Mouse (Mus musculus) brain, embryonic 14.5 days (tissue): Measurements from ENCODE around the gene Ppp3ca. TPM values are rescaled to one million over a fixed set of nuclear protein-coding genes. Genes with fewer than 3 reads are reported as not detected.

Experiments used
- DNase-seq: peaks from one replicate; pipeline ENCODE4 v3.0.0-alpha.2; 2011; ENCODE audit warnings: low read depth
- CTCF ChIP-seq: fragments of 200-500 bp; IDR thresholded peaks from 2 replicates; pipeline ENCODE4 v1.5.1; 2012; ENCODE audit warnings: inconsistent platforms, mild to moderate bottlenecking, moderate library complexity, borderline replicate concordance; ENCODE audit not compliant: insufficient read depth, insufficient read length; ENCODE audit errors: extremely low read depth
- POLR2A ChIP-seq: fragments of 200-500 bp; IDR thresholded peaks from 2 replicates; pipeline ENCODE4 v1.6.1; 2012; ENCODE audit warnings: mild to moderate bottlenecking, inconsistent platforms, borderline replicate concordance; ENCODE audit not compliant: poor library complexity, insufficient read depth, insufficient read length, severe bottlenecking; ENCODE audit errors: extremely low read depth
- polyA plus RNA-seq: library from polyadenylated mRNA; depleted of rRNA; stranded (reverse); fragments of >200 nt; gene quantifications from 2 replicates; pipeline ENCODE4 v1.2.3, GENCODE M21; 2012

Ppp3ca gene
- polyA plus RNA-seq, 1 experiment: 78.6 TPM

DNA sequence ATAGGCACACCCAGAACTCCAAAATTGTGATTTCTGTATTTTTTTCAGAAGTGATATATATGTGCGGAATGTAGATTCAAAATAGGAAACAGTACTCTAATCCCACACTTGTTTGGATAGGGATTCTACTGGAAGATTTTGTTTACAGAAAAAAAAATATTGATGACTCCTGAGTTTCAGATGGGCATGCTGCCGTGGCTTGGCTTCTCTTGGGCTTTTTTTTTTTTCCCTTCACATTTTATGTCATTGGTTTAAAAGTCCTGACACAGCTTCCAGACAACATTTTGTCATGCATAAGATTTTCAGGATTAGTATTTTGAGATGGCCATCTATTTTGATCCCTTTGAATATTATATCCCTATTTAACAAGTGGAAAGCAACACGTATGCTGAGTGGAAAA lies 2.9 kb downstream of the Ppp3ca start:
- TF ChIP-seq CTCF (no peak), POLR2A (no peak)

GRCm38 (mm10) chr3:136673363-136673762 lies 3.4 kb downstream of the Ppp3ca start:
- TF ChIP-seq CTCF (no peak), POLR2A (no peak)
- DNase-seq: no peak

More for the DNA sequence above, 2.9 kb downstream of the Ppp3ca start:
- DNase-seq: no peak

DNA sequence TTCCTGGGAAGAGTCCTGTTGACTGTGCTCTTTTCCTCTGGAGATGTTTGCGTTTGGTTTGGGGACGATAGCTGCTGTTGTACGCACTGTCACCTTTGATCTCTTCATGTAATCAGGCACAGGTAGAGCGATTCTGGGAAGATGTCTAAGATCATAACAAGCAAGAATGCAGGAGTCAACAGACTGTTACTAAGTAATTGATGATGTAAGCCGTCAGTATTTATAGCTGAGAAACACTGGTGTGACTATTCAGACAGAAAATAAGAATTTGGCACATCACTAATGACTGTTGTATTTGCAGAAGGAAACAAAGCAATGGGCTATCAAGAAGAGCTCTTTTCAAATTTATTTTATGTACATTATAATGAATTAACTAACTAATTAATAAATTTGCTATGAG lies 4.6 kb downstream of the Ppp3ca start:
- TF ChIP-seq CTCF: no peak
- no peak for TF ChIP-seq POLR2A
- DNase-seq: no peak

DNA sequence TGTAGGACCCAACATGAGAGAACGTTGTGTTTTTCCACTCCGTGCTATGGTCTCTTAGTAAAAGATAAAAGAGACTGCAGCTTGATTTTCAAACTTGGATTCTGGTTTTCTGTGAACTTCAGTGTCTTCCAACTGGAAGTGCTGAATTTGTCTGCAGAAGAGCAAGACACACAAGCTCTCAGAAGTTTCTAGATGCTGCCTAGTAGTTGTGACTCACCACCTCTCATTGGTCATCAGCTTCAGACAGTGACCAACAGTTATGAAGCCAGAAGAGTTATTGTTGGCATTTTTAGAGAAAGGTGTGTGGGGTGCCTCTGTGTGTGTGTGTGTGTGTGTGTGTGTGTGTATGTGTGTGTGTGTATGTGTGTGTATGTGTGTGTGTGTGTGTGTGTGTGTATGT lies 7.1 kb downstream of the Ppp3ca start:
- no peak for TF ChIP-seq CTCF
- no peak for TF ChIP-seq POLR2A
- no peak for DNase-seq

DNA sequence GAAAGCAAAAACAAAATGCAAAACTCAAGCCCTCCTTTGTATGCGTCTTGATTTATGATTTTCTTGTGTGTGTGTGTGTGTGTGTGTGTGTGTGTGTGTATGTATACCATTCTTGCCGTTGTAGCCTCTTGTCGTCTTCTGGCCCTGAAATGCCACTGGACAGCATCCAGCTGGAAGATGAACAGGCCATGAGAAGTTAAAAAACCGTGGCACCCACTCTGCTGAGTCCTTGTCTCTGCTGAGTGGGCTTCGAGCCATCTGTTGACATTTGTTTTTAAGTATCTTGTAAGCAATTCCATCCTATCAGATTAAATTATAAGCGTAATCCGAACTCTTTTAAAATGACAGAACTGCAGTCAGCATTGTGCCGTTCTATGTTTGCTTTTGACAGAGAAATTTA lies 8.5 kb downstream of the Ppp3ca start:
- DNase-seq: peak; percentile 54

DNA sequence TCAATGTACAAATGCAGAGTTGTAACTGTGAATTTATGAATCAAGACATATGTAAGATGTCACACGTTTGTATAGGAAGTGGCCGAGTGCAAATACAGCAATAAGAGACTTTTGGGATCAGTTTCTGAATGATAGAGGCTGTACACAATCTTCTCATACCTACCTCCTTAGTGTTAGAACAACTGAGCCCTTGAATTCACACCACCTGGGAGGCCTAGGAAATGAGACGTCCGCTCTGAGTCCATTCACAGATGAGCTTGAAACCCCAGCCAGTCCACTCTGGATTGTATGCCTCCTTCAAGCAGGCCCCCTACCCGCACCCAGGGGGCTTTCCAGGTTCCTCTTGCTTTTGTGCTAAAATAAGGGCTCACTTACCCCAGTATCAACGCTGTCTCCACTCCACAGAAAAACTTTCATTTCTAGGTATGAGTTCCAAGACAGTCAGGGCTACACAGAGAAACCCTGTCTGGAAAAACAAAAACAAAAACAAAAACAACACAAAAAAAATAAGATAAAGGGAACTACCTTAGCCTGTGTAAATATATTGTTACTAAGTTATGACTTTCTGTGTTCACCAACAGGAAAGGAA lies 10.1 kb downstream of the Ppp3ca start:
- DNase-seq: no peak
- TF ChIP-seq POLR2A (no peak), CTCF (no peak)

More for the DNA sequence above, 8.5 kb downstream of the Ppp3ca start:
- TF ChIP-seq POLR2A (no peak), CTCF (no peak)

DNA sequence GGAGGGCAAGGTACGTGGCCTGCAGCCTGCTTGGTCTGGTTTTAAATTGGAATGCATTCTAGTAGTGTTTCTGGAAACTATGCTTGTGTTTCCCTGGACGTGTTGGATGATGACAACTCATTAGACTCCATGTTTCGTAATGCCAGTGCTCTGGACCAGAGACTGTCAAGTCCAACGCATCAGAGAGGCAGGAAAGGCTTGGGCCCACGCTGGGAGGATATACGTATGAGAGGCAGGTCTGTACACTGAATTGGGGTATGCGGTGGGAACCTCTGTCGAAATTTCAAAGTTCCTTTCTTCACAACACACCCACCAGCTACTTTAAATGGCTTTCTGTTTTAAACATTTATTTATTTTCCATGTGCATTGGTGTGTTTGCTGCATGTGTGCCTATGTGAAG lies 12.3 kb downstream of the Ppp3ca start:
- no peak for TF ChIP-seq POLR2A
- no peak for TF ChIP-seq CTCF

DNA sequence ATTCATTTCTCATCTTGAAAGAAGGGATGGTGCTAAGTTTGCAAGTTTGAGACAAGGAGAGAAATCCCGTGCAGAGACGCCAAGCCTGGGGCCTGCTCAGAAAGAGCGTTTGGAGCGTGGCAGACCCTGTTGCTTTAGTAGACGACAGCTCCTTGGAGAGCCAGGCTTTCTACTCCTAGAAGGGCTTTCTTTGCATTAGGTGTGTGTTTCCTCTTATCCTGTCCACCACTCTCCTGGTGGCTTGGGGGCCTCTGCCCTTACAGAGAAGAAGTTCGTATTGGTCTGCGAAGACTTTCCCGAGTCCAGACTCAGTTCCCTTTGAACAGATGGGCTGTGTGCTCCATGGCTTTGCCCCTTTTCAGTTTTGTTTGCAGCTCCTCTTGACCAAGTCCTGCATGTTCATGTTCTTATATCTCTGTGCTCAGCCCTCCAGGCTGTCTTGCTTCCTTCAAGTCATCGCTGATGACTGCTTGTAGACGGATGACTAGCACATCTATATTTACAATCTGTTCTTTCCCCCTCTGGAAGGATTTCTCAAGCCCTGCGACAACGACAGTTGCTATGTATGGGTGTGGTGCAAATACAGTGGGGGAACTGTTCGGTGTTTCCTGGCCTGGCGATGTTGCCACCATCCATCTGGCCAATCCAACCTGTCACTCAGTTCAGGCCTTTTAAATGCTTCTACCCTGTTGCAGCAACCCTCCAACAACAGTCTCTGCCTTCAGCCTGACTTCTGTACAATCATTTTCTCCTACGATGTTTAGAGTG lies 14.5 kb downstream of the Ppp3ca start:
- no peak for TF ChIP-seq CTCF
- no peak for TF ChIP-seq POLR2A

More for the DNA sequence above, 12.3 kb downstream of the Ppp3ca start:
- no peak for DNase-seq

DNA sequence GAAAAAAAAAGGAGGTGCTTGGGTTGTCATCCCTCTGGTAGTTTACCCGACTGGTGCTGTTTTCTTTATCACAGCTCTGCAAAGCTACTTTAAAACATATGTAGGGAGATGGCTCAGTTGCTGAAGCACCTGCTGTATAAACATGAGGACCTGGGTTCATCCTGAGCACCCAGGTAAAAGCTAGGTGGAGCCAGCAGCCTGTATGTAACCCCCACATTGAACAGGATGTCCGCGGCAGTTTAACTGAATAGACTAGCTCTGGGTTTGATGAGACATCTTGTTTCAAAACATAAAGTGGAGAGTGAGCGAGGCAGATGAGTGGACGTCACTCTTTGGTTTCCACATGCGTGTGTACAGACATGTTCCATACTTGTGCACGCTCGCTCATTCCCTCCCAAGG lies 16.5 kb downstream of the Ppp3ca start:
- TF ChIP-seq CTCF (no peak), POLR2A (no peak)
- DNase-seq: no peak

More for the DNA sequence above, 14.5 kb downstream of the Ppp3ca start:
- DNase-seq: peak; percentile 35

- DNase-seq: no peak
- TF ChIP-seq POLR2A: no peak
- TF ChIP-seq CTCF: no peak
Observed at GRCm38 (mm10) chr3:136688101-136688586, 18.2 kb downstream of the Ppp3ca start.

DNA sequence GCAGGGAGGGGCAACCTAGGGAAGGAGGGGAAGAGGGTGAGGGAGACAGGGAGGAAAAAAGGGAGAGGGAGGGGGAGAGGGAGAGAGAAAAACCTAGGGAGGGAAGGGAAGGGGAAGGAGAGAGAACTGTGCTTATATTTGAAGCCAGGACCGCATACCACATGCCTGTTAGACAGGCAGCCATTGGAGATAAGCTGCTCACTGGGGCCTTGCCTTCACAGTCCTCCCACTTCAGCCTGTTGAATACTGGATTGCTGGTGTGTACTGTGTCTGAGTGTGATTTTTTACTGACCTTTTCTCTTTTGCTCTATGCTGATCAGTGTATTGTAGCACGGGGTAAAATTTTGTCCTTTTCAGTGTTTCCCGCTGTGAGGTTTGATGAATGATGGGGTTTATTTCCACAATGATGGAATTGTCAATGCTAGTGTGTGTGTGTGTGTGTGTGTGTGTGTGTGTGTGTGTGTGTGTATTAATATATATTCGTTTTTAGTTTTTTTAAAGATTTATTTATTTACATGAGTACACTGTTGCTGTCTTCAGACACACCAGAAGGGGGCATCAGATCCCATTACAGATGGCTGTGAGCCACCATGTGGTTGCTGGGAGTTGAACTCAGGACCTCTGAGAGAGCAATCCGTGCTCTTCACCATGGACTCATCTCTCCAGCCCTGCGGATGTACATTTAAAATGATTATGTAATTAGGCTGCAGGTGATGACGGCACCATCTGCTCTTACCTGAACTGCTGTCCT lies 20.0 kb downstream of the Ppp3ca start:
- no peak for DNase-seq
- TF ChIP-seq POLR2A: no peak
- no peak for TF ChIP-seq CTCF
